Mouse (Mus musculus) heart, embryonic 10.5 days (tissue): ENCODE measurements around the gene Uqcr11. TPM values are rescaled to one million over a fixed set of nuclear protein-coding genes. Genes with fewer than 3 reads are reported as not detected.

Source experiments
- DNase-seq: peaks from one replicate; pipeline ENCODE4 v3.0.0-alpha.2; 2017; ENCODE audit warnings: low spot score
- H3K27ac ChIP-seq: fragments of 300-500 bp; sonication (generic); 2 replicates; pipeline ENCODE4 v1.5.1; 2016; ENCODE audit warnings: mild to moderate bottlenecking
- H3K27me3 ChIP-seq: fragments of 300-500 bp; sonication (generic); 2 replicates; pipeline ENCODE4 v1.6.1; 2016; ENCODE audit warnings: mild to moderate bottlenecking; ENCODE audit not compliant: poor library complexity, insufficient read depth, severe bottlenecking
- H3K36me3 ChIP-seq: fragments of 300-500 bp; sonication (generic); 2 replicates; pipeline ENCODE4 v1.6.1; 2016; ENCODE audit warnings: mild to moderate bottlenecking, moderate library complexity
- H3K4me1 ChIP-seq: fragments of 300-500 bp; sonication (generic); 2 replicates; pipeline ENCODE4 v1.6.1; 2016; ENCODE audit warnings: mild to moderate bottlenecking
- H3K4me3 ChIP-seq: fragments of 300-500 bp; sonication (generic); 2 replicates; pipeline ENCODE4 v1.5.1; 2016; ENCODE audit warnings: mild to moderate bottlenecking, moderate library complexity
- H3K9me3 ChIP-seq: fragments of 300-500 bp; sonication (generic); 2 replicates; pipeline ENCODE4 v1.6.1; 2016; ENCODE audit warnings: mild to moderate bottlenecking, moderate library complexity
- WGBS: fragments of 180-500 bp; shearing (Covaris S2); methylation state at CpG from one replicate; pipeline ENCODE4 v1.1.7; 2016; 5-methylcytosine and 5-hydroxymethylcytosine counted together
- polyA plus RNA-seq: library from polyadenylated mRNA; unstranded; fragments of >200 nt; fragmentation: Nextera tagmentation; extraction: Ambion mirVana; gene quantifications from 2 replicates; pipeline ENCODE4 v1.2.1, GENCODE M21; 2016

Gene Uqcr11
- polyA plus RNA-seq, 1 experiment from 2014 or later = 973 TPM

DNA sequence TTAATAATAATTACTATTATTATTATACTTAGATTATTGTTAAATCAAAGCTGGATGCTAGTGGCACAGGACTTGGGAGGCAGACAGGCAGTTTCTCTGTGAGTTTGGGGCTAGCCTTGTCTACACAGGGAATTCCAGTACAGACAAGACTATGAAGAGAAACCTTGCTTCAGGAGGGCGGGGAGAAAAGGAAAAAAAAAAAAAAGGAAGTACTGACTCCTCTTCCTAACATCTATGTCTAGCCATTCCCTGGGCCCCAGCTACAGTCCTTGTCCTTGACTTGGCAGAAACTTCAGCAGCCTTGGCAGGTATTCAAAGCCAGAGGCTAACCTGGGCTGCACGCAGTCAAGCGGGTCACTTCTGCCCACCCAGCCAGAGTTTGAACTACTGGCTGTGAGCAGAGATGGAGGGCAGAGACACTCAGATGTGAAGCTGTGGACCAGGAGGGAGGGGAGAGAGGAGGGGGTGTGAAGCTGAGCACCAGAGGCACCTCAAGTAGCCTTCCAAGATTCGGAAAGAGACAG lies 17.4 kb downstream of the Uqcr11 start:
- Histone ChIP-seq H3K4me3 (no peak overlapping the region), H3K4me1 (peaks cover 45% of the 10 kb centered on the region), H3K27me3 (no peaks in the 10 kb centered on the region), H3K9me3 (no peaks in the 10 kb centered on the region), H3K27ac (no peak overlapping the region), H3K36me3 (peaks cover 51% of the 10 kb centered on the region)
- 77% methylated on average over 4 of the region's 4 CpGs for WGBS
- DNase-seq = no peak

- Histone ChIP-seq H3K9me3 (no peaks in the 10 kb centered on the region), H3K4me3 (peak overlapping the region; percentile 87), H3K27me3 (no peaks in the 10 kb centered on the region), H3K4me1 (peaks cover 46% of the 10 kb centered on the region), H3K27ac (peak overlapping the region; percentile 94; the same call in 1 of the 2 replicates), H3K36me3 (peaks cover 51% of the 10 kb centered on the region)
- no peak for DNase-seq
- 40% methylated on average over 2 of the region's 2 CpGs for WGBS
These were observed 17.9 kb downstream of the Uqcr11 start for GRCm38 (mm10) chr10:80388731-80389130.

- Histone ChIP-seq H3K9me3 (no peaks in the 10 kb centered on the region), H3K4me3 (peak within 1 kb of the TSS; percentile 87), H3K27ac (peak within 1 kb of the TSS; percentile 94), H3K4me1 (peaks cover 50% of the 10 kb centered on the region), H3K27me3 (no peaks in the 10 kb centered on the region), H3K36me3 (peaks cover 51% of the 10 kb centered on the region)
- peak; percentile 92 for DNase-seq
- 5% methylated on average over 49 of the region's 61 CpGs for WGBS
These were observed 19.1 kb downstream of the Uqcr11 start, which contains the start of gene Mex3d for GRCm38 (mm10) chr10:80387522-80387959. TSS of gene Mex3d (minus strand) at chr10:80387659.

- Histone ChIP-seq H3K27me3 (no peaks in the 10 kb centered on the region), H3K36me3 (peaks cover 51% of the 10 kb centered on the region), H3K27ac (peak overlapping the region; percentile 94), H3K9me3 (no peaks in the 10 kb centered on the region), H3K4me3 (peak overlapping the region; percentile 87), H3K4me1 (peaks cover 50% of the 10 kb centered on the region)
- DNase-seq = no peak
- 7% methylated on average over 94 of the region's 94 CpGs for WGBS
These were observed 19.7 kb downstream of the Uqcr11 start for GRCm38 (mm10) chr10:80386735-80387471.

DNA sequence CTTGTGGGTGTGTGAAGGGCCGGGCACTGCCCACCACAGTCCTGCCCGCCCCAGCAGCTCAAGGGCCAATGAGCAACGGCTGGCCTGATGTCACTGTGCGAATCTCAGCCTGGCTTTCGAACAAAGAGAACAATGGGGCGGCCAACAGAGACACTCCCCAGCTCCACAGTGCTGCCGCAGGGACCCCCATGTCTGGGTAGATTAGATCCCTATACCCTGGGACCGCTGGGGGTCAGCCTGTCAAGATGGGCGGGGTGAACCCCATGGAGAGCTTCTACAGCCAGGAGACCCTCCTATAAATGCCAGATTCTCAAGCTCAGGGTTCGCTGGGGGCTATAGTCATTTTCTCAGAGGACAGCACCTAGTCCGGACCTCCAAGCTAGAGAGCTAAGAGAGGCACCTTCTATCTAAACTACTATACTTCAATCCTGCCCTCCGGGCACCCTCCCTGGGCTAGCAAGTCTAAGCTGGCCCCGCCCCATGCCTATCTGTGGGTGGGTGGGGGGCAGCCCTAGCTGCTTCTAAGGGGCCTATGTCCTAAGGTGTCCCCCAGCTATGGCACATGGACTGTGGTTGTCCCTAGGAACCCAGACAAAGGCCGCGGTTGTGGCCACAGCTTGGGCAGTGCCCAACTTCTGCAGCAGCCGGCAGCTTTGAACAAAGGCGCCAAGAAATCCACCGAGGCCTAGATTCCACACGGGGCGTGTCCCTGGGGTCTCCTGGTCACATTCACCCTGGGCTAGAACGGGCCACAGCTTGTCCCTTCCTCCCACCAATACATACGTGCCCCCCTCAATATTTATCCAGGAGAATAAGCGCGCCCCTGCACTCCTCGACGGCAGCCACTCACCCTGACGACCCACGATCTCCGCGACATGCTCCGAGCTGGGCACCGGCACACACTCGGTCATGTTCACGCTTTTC lies 20.6 kb downstream of the Uqcr11 start:
- Histone ChIP-seq H3K36me3 (peaks cover 51% of the 10 kb centered on the region), H3K4me1 (peaks cover 50% of the 10 kb centered on the region), H3K27me3 (no peaks in the 10 kb centered on the region), H3K27ac (peak overlapping the region; percentile 94), H3K9me3 (no peaks in the 10 kb centered on the region), H3K4me3 (peak overlapping the region; percentile 87)
- WGBS = 2% methylated on average over 34 of the region's 34 CpGs
- DNase-seq = no peak

GRCm38 (mm10) chr10:80385310-80385709 lies 21.3 kb downstream of the Uqcr11 start:
- no peak for DNase-seq
- H3K27ac ChIP-seq = peak overlapping the region; percentile 94
- H3K4me3 ChIP-seq = peak overlapping the region; percentile 87
- H3K4me1 ChIP-seq = peaks cover 50% of the 10 kb centered on the region
- H3K36me3 ChIP-seq = peaks cover 50% of the 10 kb centered on the region
- WGBS = 40% methylated on average over 7 of the region's 7 CpGs
- H3K9me3 ChIP-seq = no peaks in the 10 kb centered on the region
- no peaks in the 10 kb centered on the region for H3K27me3 ChIP-seq

- H3K27ac ChIP-seq = peak overlapping the region; percentile 94; the same call in 1 of the 2 replicates
- H3K9me3 ChIP-seq = no peaks in the 10 kb centered on the region
- no peaks in the 10 kb centered on the region for H3K27me3 ChIP-seq
- peaks cover 50% of the 10 kb centered on the region for H3K4me1 ChIP-seq
- no peak for DNase-seq
- 64% methylated on average over 7 of the region's 7 CpGs for WGBS
- peak overlapping the region; percentile 87 for H3K4me3 ChIP-seq
- H3K36me3 ChIP-seq = peaks cover 49% of the 10 kb centered on the region
These were observed 21.9 kb downstream of the Uqcr11 start for GRCm38 (mm10) chr10:80384709-80385108.

- Histone ChIP-seq H3K36me3 (peaks cover 53% of the 10 kb centered on the region), H3K9me3 (no peaks in the 10 kb centered on the region), H3K27ac (no peak overlapping the region), H3K4me3 (peak overlapping the region; percentile 23; the same call in 1 of the 2 replicates), H3K4me1 (peaks cover 50% of the 10 kb centered on the region), H3K27me3 (no peaks in the 10 kb centered on the region)
- 81% methylated on average over 4 of the region's 4 CpGs for WGBS
- no peak for DNase-seq
These were observed 22.5 kb downstream of the Uqcr11 start for GRCm38 (mm10) chr10:80384115-80384639.

DNA sequence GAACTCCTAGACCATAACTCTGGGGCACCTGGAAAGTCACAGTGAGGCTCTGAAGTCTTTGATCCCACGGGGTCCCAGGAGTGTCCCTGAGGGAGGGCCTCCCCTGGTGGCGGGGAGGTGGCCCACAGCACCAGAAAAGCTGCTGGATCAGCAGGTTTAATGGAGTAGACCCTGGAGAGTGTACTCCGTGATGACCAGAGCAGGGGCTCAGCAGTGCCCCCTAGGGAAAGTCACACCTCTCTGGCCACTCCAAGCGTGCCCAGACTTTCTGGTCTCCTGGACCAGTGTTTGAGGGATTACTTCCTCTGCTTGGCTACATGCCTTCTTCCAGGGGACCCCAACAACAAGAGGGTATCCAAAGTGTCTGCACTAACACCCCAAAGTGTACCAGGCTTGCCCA lies 23.2 kb downstream of the Uqcr11 start:
- Histone ChIP-seq H3K9me3 (no peaks in the 10 kb centered on the region), H3K27me3 (no peaks in the 10 kb centered on the region), H3K27ac (no peak overlapping the region), H3K4me1 (peaks cover 48% of the 10 kb centered on the region), H3K4me3 (no peak overlapping the region), H3K36me3 (peaks cover 53% of the 10 kb centered on the region)
- no peak for DNase-seq
- WGBS = 73% methylated on average over 4 of the region's 4 CpGs

DNA sequence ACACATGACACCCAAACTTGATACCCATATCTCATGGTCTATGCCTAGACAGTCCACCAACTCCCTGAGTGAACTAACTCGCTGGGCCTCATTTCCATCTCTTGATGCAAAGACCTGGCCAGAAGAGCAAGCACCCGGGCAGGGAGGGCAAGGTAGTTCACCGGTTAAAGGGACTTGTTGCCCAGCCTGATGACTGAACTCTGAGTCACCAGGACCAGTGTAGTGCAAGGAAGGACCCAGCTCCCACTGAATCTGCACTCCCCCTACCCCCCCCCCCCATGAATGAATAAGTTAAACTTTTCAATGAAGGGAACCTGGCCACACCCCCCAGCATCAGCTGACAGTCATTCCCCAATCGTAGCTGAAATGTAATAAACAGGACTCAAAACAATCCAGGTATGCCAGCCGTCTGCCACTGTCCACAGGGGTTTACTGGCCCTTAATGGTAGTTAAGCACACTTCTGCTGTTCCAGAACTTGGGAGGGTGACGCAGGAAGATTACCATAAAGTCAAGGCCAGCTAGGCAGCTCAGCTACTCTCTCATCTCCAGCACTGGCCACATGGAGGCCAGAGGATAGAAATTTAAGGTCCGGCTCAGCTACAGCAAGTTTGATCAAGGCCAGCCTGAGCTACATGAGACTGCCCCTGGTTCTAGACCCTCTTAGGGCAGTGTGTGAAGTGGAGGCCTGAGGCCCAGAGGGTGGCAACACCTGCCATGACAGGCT lies 23.8 kb downstream of the Uqcr11 start:
- H3K4me1 ChIP-seq = peaks cover 42% of the 10 kb centered on the region
- WGBS = 89% methylated on average over 7 of the region's 7 CpGs
- H3K4me3 ChIP-seq = no peak overlapping the region
- DNase-seq = no peak
- H3K36me3 ChIP-seq = peaks cover 53% of the 10 kb centered on the region
- H3K27ac ChIP-seq = no peak overlapping the region
- no peaks in the 10 kb centered on the region for H3K9me3 ChIP-seq
- no peaks in the 10 kb centered on the region for H3K27me3 ChIP-seq

- Histone ChIP-seq H3K27ac (no peak overlapping the region), H3K4me3 (no peak overlapping the region), H3K36me3 (peaks cover 32% of the 10 kb centered on the region), H3K4me1 (peaks cover 4% of the 10 kb centered on the region; the same call in 1 of the 2 replicates), H3K9me3 (no peaks in the 10 kb centered on the region), H3K27me3 (peaks cover 8% of the 10 kb centered on the region)
- DNase-seq = no peak
- 43% methylated on average over 10 of the region's 10 CpGs for WGBS
These were observed 28.9 kb downstream of the Uqcr11 start for GRCm38 (mm10) chr10:80377716-80378115.

- WGBS = 2% methylated on average over 7 of the region's 7 CpGs
- Histone ChIP-seq H3K9me3 (no peaks in the 10 kb centered on the region), H3K4me1 (peaks cover 14% of the 10 kb centered on the region), H3K27me3 (peaks cover 16% of the 10 kb centered on the region), H3K27ac (no peak overlapping the region), H3K4me3 (no peak overlapping the region), H3K36me3 (peaks cover 17% of the 10 kb centered on the region)
- peak; percentile 91 for DNase-seq
These were observed 30.5 kb downstream of the Uqcr11 start for GRCm38 (mm10) chr10:80376160-80376559.
